Mouse (Mus musculus) WW6 (cell line): Measurements from ENCODE around the gene Grid1.

ENCODE experiments used
- DNase-seq: peaks from one replicate; pipeline ENCODE4 v3.0.0-alpha.2; 2013; ENCODE audit warnings: low read depth, low spot score

Grid1 gene

GRCm38 (mm10) chr14:35008674-35009073 lies 188.8 kb downstream of the Grid1 start:
- DNase-seq = no peak

GRCm38 (mm10) chr14:35009074-35009473 lies 189.2 kb downstream of the Grid1 start:
- no peak for DNase-seq

DNA sequence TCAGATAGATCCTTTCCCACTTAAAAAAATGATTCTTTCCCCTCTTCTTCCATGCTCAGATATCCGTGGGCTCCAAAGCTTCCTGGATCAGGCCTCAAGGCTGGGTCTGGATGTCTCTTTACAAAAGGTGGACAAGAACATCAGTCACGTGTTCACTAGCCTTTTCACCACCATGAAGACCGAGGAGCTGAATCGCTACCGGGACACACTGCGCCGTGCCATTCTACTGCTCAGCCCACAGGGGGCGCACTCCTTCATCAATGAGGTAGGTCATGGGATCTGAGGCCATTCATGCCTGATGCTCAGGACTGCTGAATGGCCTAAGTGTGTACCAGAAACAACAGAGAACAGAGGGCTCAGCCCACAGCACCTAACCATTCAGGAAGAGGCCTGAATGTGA lies 206.8 kb downstream of the Grid1 start:
- DNase-seq = peak; percentile 3

GRCm38 (mm10) chr14:35027501-35028140 lies 207.7 kb downstream of the Grid1 start:
- no peak for DNase-seq

GRCm38 (mm10) chr14:35029626-35030025 lies 209.7 kb downstream of the Grid1 start:
- DNase-seq = no peak

- DNase-seq = no peak
Measured at GRCm38 (mm10) chr14:35030271-35030670, 210.4 kb downstream of the Grid1 start.

DNA sequence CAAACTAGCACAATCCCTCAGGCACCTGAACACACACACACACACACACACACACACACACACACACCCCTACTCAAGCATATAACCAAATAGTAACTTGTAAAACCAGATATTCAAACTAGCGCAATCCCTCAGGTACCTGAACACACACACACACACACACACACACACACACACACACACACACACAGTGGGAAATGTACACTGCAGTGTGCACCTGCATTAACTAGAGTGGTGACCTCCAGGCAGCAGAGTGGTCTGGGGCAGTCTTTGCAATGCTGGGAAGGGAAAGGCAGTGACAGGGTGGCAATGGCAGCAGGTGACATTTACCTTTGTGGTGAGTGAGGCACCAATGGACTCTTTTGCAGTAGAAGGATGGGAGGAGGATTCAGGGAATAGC lies 212.4 kb downstream of the Grid1 start:
- DNase-seq = no peak

DNA sequence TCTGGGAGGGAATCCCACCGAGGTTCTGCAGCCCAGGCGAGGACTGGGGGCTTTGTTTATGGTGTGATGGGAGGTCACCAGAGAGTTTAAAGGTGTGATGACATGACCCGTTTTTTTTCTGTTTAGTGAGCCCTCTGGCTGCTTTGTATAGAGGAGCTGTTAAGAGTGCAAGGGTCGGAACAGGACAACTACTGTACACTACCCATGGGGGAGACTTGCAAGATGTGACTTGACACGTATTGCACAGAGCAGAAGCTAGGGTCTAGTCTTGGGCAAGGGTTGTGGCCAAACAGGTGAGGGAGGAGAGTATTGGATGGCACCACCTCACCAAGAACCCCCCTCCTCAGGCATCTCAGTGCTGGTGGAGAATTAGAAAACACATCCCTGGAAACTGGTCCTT lies 224.4 kb downstream of the Grid1 start:
- DNase-seq = no peak

GRCm38 (mm10) chr14:35044918-35045698 lies 225.2 kb downstream of the Grid1 start:
- DNase-seq = no peak

GRCm38 (mm10) chr14:35049231-35049630 lies 229.3 kb downstream of the Grid1 start:
- no peak for DNase-seq

- no peak for DNase-seq
Measured at GRCm38 (mm10) chr14:35054139-35054538, 234.2 kb downstream of the Grid1 start.

- DNase-seq = no peak
Measured at GRCm38 (mm10) chr14:35074636-35075035, 254.7 kb downstream of the Grid1 start.

DNA sequence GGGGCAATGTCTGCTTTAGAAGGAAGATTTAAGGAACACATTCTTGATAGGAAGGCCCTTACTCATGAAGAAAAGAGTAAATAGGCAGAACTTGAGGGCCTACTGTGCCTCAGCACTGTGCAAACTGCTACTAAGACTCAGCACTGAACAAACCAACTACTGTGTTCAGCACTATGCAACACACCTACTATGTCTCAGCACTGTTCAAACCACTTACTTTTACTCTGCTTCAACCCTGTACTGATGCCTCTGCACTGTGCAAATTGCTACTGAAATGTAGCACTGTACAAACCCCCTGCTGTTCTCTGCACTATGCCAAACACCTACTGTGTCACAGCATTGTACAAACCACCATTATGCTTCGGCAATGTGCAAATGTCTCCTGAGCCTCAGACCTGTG lies 260.0 kb downstream of the Grid1 start:
- DNase-seq = no peak

DNA sequence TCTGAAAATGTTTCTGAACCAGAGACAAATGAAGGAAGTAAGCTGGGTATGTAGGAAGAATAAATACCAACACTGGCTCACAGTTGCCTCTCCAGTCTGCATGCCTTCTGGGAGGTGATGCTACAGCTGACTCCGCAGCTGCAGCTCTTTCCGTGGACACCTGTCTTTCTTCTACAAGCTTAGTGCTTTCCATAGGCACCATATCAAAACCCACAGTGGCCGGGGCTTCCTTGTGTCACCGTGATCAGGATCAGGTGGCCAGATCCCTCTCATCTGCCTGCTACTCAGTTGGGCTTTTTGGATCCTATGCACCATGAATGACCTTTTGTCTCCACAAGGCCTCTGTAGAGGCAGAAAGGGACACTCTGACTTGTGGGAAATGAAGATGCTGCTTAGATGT lies 272.7 kb downstream of the Grid1 start:
- DNase-seq = no peak

- DNase-seq = no peak
Measured at GRCm38 (mm10) chr14:35093561-35094186, 273.8 kb downstream of the Grid1 start.

DNA sequence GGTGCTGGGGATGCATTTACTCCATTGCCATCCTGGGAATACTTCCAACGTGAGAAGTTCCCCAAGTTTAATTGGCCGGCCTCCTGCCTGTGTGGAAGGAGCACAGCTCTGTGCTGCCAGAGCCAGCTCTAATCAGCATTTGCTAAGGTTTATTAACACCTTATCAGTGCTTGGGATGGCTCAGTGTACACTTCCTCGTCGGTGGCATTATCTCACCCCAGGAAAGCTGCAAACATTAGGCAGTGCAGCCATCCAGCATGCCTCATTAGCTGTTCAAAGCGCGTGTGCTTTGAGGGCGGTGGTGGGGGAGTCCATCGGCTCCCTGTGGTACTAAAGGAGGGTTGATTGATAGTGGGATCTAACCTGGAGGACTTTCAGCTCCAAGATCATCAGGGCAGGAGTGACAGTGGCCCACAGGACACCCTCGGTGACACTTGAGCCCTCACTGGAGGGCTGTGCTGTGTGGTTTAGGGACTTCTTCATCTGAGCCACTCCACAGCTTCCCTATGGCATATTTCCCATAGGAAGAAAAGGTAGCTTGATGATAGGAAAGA lies 275.7 kb downstream of the Grid1 start:
- DNase-seq = no peak

DNA sequence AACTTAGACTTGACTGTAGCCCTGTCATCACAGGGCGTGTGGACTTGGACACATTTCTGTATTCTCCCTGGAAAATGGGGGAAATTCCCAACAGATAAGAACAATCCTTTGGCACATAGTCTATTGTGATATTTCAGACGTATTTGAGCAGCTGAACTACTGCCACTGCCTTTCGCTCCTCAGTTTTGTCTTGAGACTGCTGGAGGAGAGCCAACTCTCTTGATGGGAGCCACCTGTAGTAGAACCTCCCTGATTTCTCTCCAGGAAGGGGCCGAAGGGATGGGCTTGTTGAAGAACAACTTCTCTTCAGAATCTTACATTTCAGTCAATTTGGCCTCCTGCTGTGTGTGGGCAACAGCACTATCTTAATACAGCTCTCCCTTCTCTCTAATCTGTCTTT lies 276.2 kb downstream of the Grid1 start:
- no peak for DNase-seq

DNA sequence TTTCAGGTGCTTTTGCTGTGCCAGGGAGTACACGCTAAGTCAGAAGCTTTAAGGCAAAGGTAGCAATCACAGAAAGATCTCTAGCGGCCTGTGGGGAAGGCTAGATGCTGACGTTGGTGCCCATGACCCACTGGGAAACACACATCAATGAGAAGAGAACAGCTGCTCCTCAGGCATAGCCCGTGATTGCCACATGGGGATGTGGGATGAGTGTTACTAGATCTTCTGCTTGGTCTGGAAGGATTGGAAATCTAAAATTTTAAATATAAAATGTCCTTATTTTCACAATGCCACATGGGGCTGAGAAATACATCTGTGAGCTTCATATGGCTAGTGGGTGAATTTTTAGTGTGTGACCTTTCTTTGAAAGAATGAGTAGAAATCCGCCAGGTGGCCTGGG lies 277.3 kb downstream of the Grid1 start:
- DNase-seq = no peak

DNA sequence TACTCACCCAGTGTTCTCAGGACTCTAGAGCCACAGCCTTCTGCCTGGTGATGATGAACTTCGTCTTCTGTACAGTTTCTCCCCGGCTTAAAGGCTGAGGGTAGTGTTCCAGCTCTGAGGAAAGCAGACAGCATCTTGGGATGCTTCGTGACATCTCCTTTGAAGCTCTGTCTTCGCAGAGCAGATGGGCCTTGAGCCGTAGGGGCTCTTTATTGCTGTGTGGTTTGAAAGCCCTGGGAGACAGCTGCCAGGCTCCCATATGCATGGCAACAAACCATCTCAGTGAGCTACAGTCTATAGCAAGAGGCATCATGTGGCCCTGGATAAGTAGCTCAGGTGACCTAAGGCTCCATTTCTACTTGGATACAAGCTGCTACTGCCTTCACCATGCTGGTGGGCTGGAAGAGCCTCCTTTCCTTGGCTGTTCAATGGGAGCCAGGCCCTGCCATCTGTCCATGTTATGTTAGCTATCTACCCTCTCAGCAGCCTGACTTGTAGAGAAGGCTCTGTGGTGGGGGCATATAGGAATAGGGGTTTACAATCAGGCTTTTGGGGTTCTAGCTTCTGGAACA lies 283.8 kb downstream of the Grid1 start:
- DNase-seq = no peak

- no peak for DNase-seq
Measured at GRCm38 (mm10) chr14:35107596-35107995, 287.7 kb downstream of the Grid1 start.

GRCm38 (mm10) chr14:35110928-35111327 lies 291.0 kb downstream of the Grid1 start:
- no peak for DNase-seq
